Mouse (Mus musculus) T-helper 2 cell (primary cell): ENCODE results near the gene Slc16a12.
"Not testable (repeated sequence)": the region's sequence is repeated elsewhere in the genome, so short reads cannot be mapped to it uniquely, and the experiment has no call there.

ENCODE experiments used
- in situ Hi-C: fragments of 300-600 bp; cut with MboI, MseI; formaldehyde crosslinking; loops from one replicate; pipeline ENCODE4 v1.15.1; 2025; ENCODE audit warnings: high pct_unique_total_duplicates

The Slc16a12 gene

GRCm38 (mm10) chr19:34678428-34678827 lies 68.7 kb downstream of the Slc16a12 start:
- in situ Hi-C loops = no loop called here

GRCm38 (mm10) chr19:34673476-34673875 lies 73.6 kb downstream of the Slc16a12 start:
- in situ Hi-C loops = no loop called here

- in situ Hi-C loops = loop anchor here (5.0 kb wide), 1 partner anchor 261 kb away; no protein-coding TSS in a partner anchor
Observed at GRCm38 (mm10) chr19:34666127-34666526, 81.0 kb downstream of the Slc16a12 start.

GRCm38 (mm10) chr19:34662740-34663139 lies 84.3 kb downstream of the Slc16a12 start:
- in situ Hi-C loops = no loop called here

- in situ Hi-C loops = no loop called here
Observed at GRCm38 (mm10) chr19:34662067-34662507, 85.0 kb downstream of the Slc16a12 start.

- in situ Hi-C loops = no loop called here
Observed at GRCm38 (mm10) chr19:34656511-34657298, 90.4 kb downstream of the Slc16a12 start.

- in situ Hi-C loops = no loop called here
Observed at GRCm38 (mm10) chr19:34655227-34655805, 91.8 kb downstream of the Slc16a12 start.

GRCm38 (mm10) chr19:34650997-34651396 lies 96.1 kb downstream of the Slc16a12 start:
- in situ Hi-C loops = no loop called here

GRCm38 (mm10) chr19:34650276-34650675 lies 96.8 kb downstream of the Slc16a12 start:
- in situ Hi-C loops = no loop called here

GRCm38 (mm10) chr19:34647630-34648029 lies 99.5 kb downstream of the Slc16a12 start:
- in situ Hi-C loops = not testable (repeated sequence)

GRCm38 (mm10) chr19:34642616-34643015 lies 104.5 kb downstream of the Slc16a12 start:
- in situ Hi-C loops = no loop called here

GRCm38 (mm10) chr19:34640623-34641022 lies 106.5 kb downstream of the Slc16a12 start, which contains the start of the genes Ifit1bl2 and Ifit1:
Gene Ifit1bl2 (minus strand): TSS chr19:34640743.
Gene Ifit1 (plus strand): TSS chr19:34640871.
- in situ Hi-C loops = no loop called here

GRCm38 (mm10) chr19:34636933-34637557 lies 110.0 kb downstream of the Slc16a12 start:
- in situ Hi-C loops = loop anchor here (5.0 kb wide), 1 partner anchor 90 kb away; no protein-coding TSS in a partner anchor

GRCm38 (mm10) chr19:34633484-34633883 lies 113.6 kb downstream of the Slc16a12 start:
- in situ Hi-C loops = no loop called here

- in situ Hi-C loops = no loop called here
Observed at GRCm38 (mm10) chr19:34631487-34631886, 115.6 kb downstream of the Slc16a12 start.

GRCm38 (mm10) chr19:34627496-34627895 lies 119.6 kb downstream of the Slc16a12 start:
- in situ Hi-C loops = no loop called here

GRCm38 (mm10) chr19:34624663-34625062 lies 122.4 kb downstream of the Slc16a12 start:
- in situ Hi-C loops = no loop called here

- in situ Hi-C loops = no loop called here
Observed at GRCm38 (mm10) chr19:34623781-34624180, 123.3 kb downstream of the Slc16a12 start.

- in situ Hi-C loops = no loop called here
Observed at GRCm38 (mm10) chr19:34620871-34621270, 126.2 kb downstream of the Slc16a12 start.
